Mouse (Mus musculus): ENCODE data around the gene Ttll12. TPM values are rescaled to one million over a fixed set of nuclear protein-coding genes. Genes with fewer than 3 reads are reported as not detected.
A peak's percentile ranks its signal among the peaks of the same experiment; 100 is the strongest.

Gene Ttll12
- polyA plus RNA-seq, 1 experiment from 2014 or later, result 40.3 TPM

GRCm38 (mm10) chr15:83603046-83603396, 8.1 kb upstream of the Ttll12 start:
- 100% methylated on average over 1 of the region's 1 CpGs for WGBS
- Histone ChIP-seq H3K4me1 (ENCODE audit: control insufficient read depth, insufficient read depth, low read length) (0 out of 2 replicates have a peak, but pooled peaks cover 4% of the 10 kb centered on the region), H3K27ac (ENCODE audit: low read length) (no peak overlapping the region), H3K27me3 (ENCODE audit: control insufficient read depth, insufficient read depth, low read length) (no peaks in the 10 kb centered on the region), H3K9me3 (ENCODE audit: control insufficient read depth, low read depth, low read length) (no peaks in the 10 kb centered on the region), H3K36me3 (ENCODE audit: control insufficient read depth, insufficient read depth, low read length) (no peaks in the 10 kb centered on the region), H3K9ac (replicated peaks; ENCODE audit: low read depth, low read length) (no peak overlapping the region), H3K4me3 (ENCODE audit: low read depth, low read length) (no peak overlapping the region), H3K4me2 (replicated peaks; ENCODE audit: low read depth, low read length) (no peak overlapping the region)
- ATAC-seq (ENCODE audit: insufficient number of reproducible peaks, insufficient read depth, low FRiP score, low read depth), result no peak

- H3K4me1 ChIP-seq (ENCODE audit: control insufficient read depth, insufficient read depth, low read length), result 0 out of 2 replicates have a peak, but pooled peaks cover 4% of the 10 kb centered on the region
- 66% methylated on average over 13 of the region's 13 CpGs for WGBS
Observed at GRCm38 (mm10) chr15:83602372-83603045, 7.6 kb upstream of the Ttll12 start.

GRCm38 (mm10) chr15:83601185-83601584, 6.2 kb upstream of the Ttll12 start:
- Histone ChIP-seq H3K27ac (ENCODE audit: low read length) (no peak overlapping the region), H3K36me3 (ENCODE audit: control insufficient read depth, insufficient read depth, low read length) (no peaks in the 10 kb centered on the region), H3K4me2 (replicated peaks; ENCODE audit: low read depth, low read length) (no peak overlapping the region), H3K9ac (replicated peaks; ENCODE audit: low read depth, low read length) (no peak overlapping the region), H3K9me3 (ENCODE audit: control insufficient read depth, low read depth, low read length) (no peaks in the 10 kb centered on the region), H3K27me3 (ENCODE audit: control insufficient read depth, insufficient read depth, low read length) (no peaks in the 10 kb centered on the region), H3K4me3 (ENCODE audit: low read depth, low read length) (no peak overlapping the region), H3K4me1 (ENCODE audit: control insufficient read depth, insufficient read depth, low read length) (0 out of 2 replicates have a peak, but pooled peaks cover 4% of the 10 kb centered on the region)
- 66% methylated on average over 4 of the region's 4 CpGs for WGBS
- ATAC-seq (ENCODE audit: insufficient number of reproducible peaks, insufficient read depth, low FRiP score, low read depth), result no peak

More at GRCm38 (mm10) chr15:83602372-83603045, 7.6 kb upstream of the Ttll12 start:
- no peaks in the 10 kb centered on the region for H3K9me3 ChIP-seq (ENCODE audit: control insufficient read depth, low read depth, low read length)
- no peak overlapping the region for H3K4me2 ChIP-seq (replicated peaks; ENCODE audit: low read depth, low read length)
- no peak overlapping the region for H3K4me3 ChIP-seq (ENCODE audit: low read depth, low read length)
- no peaks in the 10 kb centered on the region for H3K36me3 ChIP-seq (ENCODE audit: control insufficient read depth, insufficient read depth, low read length)
- H3K27ac ChIP-seq (ENCODE audit: low read length), result 0 out of 2 replicates have a peak overlapping the region, but pooled peaks have one; percentile 44
- no peak overlapping the region for H3K9ac ChIP-seq (replicated peaks; ENCODE audit: low read depth, low read length)
- ATAC-seq (ENCODE audit: insufficient number of reproducible peaks, insufficient read depth, low FRiP score, low read depth), result no peak
- H3K27me3 ChIP-seq (ENCODE audit: control insufficient read depth, insufficient read depth, low read length), result no peaks in the 10 kb centered on the region

GRCm38 (mm10) chr15:83596833-83597232, 1.9 kb upstream of the Ttll12 start:
- peaks cover 18% of the 10 kb centered on the region for H3K4me1 ChIP-seq (ENCODE audit: control insufficient read depth, insufficient read depth, low read length)
- no peak overlapping the region for H3K4me2 ChIP-seq (replicated peaks; ENCODE audit: low read depth, low read length)
- no peaks in the 10 kb centered on the region for H3K36me3 ChIP-seq (ENCODE audit: control insufficient read depth, insufficient read depth, low read length)
- H3K9me3 ChIP-seq (ENCODE audit: control insufficient read depth, low read depth, low read length), result no peaks in the 10 kb centered on the region
- no peak overlapping the region for H3K4me3 ChIP-seq (ENCODE audit: low read depth, low read length)
- no peak for ATAC-seq (ENCODE audit: insufficient number of reproducible peaks, insufficient read depth, low FRiP score, low read depth)
- no peaks in the 10 kb centered on the region for H3K27me3 ChIP-seq (ENCODE audit: control insufficient read depth, insufficient read depth, low read length)
- no peak overlapping the region for H3K27ac ChIP-seq (ENCODE audit: low read length)
- 85% methylated on average over 4 of the region's 4 CpGs for WGBS
- H3K9ac ChIP-seq (replicated peaks; ENCODE audit: low read depth, low read length), result no peak overlapping the region

- no peaks in the 10 kb centered on the region for H3K9me3 ChIP-seq (ENCODE audit: control insufficient read depth, low read depth, low read length)
- WGBS, result 31% methylated on average over 7 of the region's 7 CpGs
- H3K27ac ChIP-seq (ENCODE audit: low read length), result no peak overlapping the region
- no peak for ATAC-seq (ENCODE audit: insufficient number of reproducible peaks, insufficient read depth, low FRiP score, low read depth)
- H3K36me3 ChIP-seq (ENCODE audit: control insufficient read depth, insufficient read depth, low read length), result no peaks in the 10 kb centered on the region
- H3K4me1 ChIP-seq (ENCODE audit: control insufficient read depth, insufficient read depth, low read length), result peaks cover 18% of the 10 kb centered on the region
- H3K4me2 ChIP-seq (replicated peaks; ENCODE audit: low read depth, low read length), result peak overlapping the region; percentile 47
- peak overlapping the region; percentile 68 for H3K9ac ChIP-seq (replicated peaks; ENCODE audit: low read depth, low read length)
- peak overlapping the region; percentile 74 for H3K4me3 ChIP-seq (ENCODE audit: low read depth, low read length)
- H3K27me3 ChIP-seq (ENCODE audit: control insufficient read depth, insufficient read depth, low read length), result no peaks in the 10 kb centered on the region
Observed at GRCm38 (mm10) chr15:83595364-83595711, 381 bp upstream of the Ttll12 start.

GRCm38 (mm10) chr15:83593702-83594512, 1.1 kb downstream of the Ttll12 start:
- H3K4me3 ChIP-seq (ENCODE audit: low read depth, low read length), result peak overlapping the region; percentile 74
- H3K36me3 ChIP-seq (ENCODE audit: control insufficient read depth, insufficient read depth, low read length), result no peaks in the 10 kb centered on the region
- H3K9me3 ChIP-seq (ENCODE audit: control insufficient read depth, low read depth, low read length), result no peaks in the 10 kb centered on the region
- 7% methylated on average over 19 of the region's 19 CpGs for WGBS
- peak overlapping the region; percentile 92 for H3K4me2 ChIP-seq (replicated peaks; ENCODE audit: low read depth, low read length)
- peak; percentile 68; the same call in 1 of the 2 replicates for ATAC-seq (ENCODE audit: insufficient number of reproducible peaks, insufficient read depth, low FRiP score, low read depth)
- H3K4me1 ChIP-seq (ENCODE audit: control insufficient read depth, insufficient read depth, low read length), result peaks cover 18% of the 10 kb centered on the region
- no peaks in the 10 kb centered on the region for H3K27me3 ChIP-seq (ENCODE audit: control insufficient read depth, insufficient read depth, low read length)
- peak overlapping the region; percentile 27; the same call in 1 of the 2 replicates for H3K27ac ChIP-seq (ENCODE audit: low read length)
- H3K9ac ChIP-seq (replicated peaks; ENCODE audit: low read depth, low read length), result peak overlapping the region; percentile 68

GRCm38 (mm10) chr15:83593189-83593585, 1.8 kb downstream of the Ttll12 start:
- Histone ChIP-seq H3K4me1 (ENCODE audit: control insufficient read depth, insufficient read depth, low read length) (peaks cover 18% of the 10 kb centered on the region), H3K36me3 (ENCODE audit: control insufficient read depth, insufficient read depth, low read length) (no peaks in the 10 kb centered on the region), H3K9ac (replicated peaks; ENCODE audit: low read depth, low read length) (no peak overlapping the region), H3K27me3 (ENCODE audit: control insufficient read depth, insufficient read depth, low read length) (no peaks in the 10 kb centered on the region), H3K9me3 (ENCODE audit: control insufficient read depth, low read depth, low read length) (no peaks in the 10 kb centered on the region), H3K4me3 (ENCODE audit: low read depth, low read length) (no peak overlapping the region; the same call in 1 of the 2 replicates), H3K27ac (ENCODE audit: low read length) (peak overlapping the region; percentile 48; the same call in 1 of the 2 replicates), H3K4me2 (replicated peaks; ENCODE audit: low read depth, low read length) (peak overlapping the region; percentile 92; the same call in 1 of the 2 replicates)
- no peak for ATAC-seq (ENCODE audit: insufficient number of reproducible peaks, insufficient read depth, low FRiP score, low read depth)

- Histone ChIP-seq H3K27ac (ENCODE audit: low read length) (peak overlapping the region; percentile 48; the same call in 1 of the 2 replicates), H3K4me3 (ENCODE audit: low read depth, low read length) (no peak overlapping the region), H3K4me2 (replicated peaks; ENCODE audit: low read depth, low read length) (peak overlapping the region; percentile 92; the same call in 1 of the 2 replicates), H3K9me3 (ENCODE audit: control insufficient read depth, low read depth, low read length) (no peaks in the 10 kb centered on the region), H3K36me3 (ENCODE audit: control insufficient read depth, insufficient read depth, low read length) (peaks cover 1% of the 10 kb centered on the region; the same call in 1 of the 2 replicates), H3K27me3 (ENCODE audit: control insufficient read depth, insufficient read depth, low read length) (no peaks in the 10 kb centered on the region), H3K4me1 (ENCODE audit: control insufficient read depth, insufficient read depth, low read length) (peaks cover 18% of the 10 kb centered on the region), H3K9ac (replicated peaks; ENCODE audit: low read depth, low read length) (0 out of 2 replicates have a peak overlapping the region, but pooled peaks have one; percentile 10)
- ATAC-seq (ENCODE audit: insufficient number of reproducible peaks, insufficient read depth, low FRiP score, low read depth), result no peak
- WGBS, result 61% methylated on average over 8 of the region's 8 CpGs
Observed at GRCm38 (mm10) chr15:83592260-83593188, 2.4 kb downstream of the Ttll12 start.

All from stomach, embryonic 14.5 days (tissue).